Mouse (Mus musculus) right cerebral cortex, postnatal 14 days (tissue): ENCODE results near the gene Sf3b6.

ENCODE experiments used
- DNase-seq: peaks from one replicate; pipeline ENCODE4 v3.0.0; 2022

Sf3b6 gene

DNA sequence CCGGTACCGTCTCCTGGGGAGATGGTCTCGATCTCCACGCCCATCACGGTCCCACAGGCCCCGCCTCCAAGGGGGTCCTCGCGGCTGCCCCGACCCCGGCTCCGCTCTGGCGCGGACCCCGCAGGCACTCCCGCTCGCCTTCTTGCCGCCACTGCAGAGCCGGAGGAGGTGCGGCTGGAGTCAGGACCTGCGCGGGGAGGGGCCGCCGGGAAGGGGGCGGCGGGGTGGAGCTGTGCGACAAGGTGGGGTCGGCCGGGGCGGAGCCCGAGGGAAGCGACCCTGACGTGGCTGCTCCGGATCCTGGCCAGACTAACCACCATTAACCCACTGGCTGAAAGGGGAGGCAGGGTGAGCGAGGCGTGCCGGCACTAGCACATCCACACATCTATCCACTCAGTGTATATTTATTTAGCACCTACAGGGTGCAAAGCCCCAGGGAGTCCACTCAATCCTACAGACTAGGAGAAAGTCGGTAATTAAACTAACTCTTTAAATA, 24.1 kb downstream of the Sf3b6 start, which contains the start of gene Fkbp1b:
Gene Fkbp1b, minus strand, starts transcription at position 200 of the 496 bp plus-strand sequence.
- peak; percentile 49 for DNase-seq

DNA sequence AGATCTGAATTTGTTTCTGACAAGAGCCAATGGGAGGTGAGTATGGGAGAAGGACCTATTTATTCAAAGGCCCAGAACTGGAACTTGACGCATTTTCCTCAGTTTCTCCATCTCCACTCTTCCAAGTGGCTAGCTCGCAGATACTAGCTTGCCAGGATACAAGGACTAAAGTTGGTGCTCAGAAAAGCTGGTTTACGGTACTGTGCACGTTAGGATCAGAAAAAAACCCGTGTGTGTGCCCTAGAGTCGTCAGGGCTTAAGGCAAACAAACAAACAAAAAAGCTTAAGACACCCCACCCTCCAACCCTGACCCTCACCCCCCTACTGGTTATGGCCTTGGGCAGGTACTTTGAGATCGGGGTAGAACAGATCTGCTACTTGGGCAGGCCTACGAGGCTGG, 25.1 kb downstream of the Sf3b6 start:
- DNase-seq = no peak

DNA sequence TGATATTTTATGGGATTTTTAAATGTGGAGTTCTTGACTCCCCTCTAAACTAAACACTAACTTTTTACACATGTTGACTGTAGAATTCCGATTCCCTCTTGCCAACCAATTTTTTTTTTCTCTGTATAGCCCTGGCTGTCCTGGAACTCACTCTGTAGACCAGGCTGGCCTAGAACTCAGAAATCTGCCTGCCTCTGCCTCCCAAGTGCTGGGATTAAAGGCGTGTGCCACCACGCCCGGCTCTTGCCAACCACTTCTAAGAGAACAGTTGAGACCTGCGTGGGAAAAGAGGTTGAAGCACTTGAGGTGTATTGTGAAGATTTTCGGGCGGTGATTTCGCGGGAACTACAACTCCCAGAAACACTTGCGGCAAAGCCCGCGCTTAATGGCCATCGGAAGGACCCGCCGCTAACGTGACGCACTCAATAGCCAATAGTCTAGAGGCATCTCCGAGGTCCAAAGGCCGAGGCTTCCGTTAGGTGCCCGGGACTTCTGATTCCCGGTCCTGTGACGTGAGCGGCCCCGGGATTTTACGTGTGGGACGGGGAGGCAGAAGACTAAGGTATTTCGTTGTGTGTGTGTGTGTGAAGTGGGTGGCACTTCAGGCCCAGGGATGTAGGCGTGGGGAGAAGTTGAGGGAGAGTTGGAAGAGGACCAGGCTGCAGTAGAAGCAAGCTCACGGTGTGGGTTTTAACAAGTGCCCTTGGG, 25.7 kb downstream of the Sf3b6 start, which contains the start of gene Wdcp:
Gene Wdcp, plus strand, starts transcription at position 414 of the 708 bp plus-strand sequence.
- peak; percentile 89 for DNase-seq

DNA sequence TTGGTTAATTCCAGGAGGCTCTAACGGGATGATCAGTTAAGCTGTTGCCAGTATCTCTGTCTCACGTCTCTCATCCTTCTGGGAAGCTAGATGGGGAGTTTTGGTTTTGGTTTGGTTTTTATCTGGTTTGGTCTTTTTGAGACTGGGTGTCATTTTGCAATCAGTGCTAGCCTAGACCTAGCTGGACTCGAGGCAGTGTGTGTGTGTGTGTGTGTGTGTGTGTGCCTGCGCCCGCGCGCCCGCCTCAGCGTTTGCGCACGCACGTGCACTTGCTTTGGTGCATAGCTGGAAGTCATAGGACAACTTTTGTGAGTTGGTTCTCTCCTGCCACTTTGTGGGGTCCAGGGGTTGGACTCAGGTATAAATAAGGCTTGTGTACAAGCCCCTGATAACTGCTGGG, 26.4 kb downstream of the Sf3b6 start:
- peak; percentile 40 for DNase-seq

DNA sequence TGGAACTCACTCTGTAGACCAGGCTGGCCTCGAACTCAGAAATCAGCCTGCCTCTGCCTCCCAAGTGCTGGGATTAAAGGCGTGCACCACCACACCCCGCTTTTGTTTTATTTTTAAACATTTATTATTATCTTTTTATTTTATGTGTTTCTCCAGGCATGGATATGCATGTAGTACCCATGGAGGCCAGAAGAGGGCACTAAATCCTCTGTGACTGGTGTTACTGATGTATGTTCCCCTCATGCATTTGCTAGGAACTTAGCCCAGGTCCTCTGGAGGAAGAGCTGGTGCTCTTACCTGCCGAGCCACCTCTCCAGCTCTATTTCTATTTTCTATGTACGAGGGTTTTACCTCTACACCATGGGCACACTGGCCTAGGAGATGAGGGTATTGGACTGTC, 38.8 kb downstream of the Sf3b6 start:
- no peak for DNase-seq

DNA sequence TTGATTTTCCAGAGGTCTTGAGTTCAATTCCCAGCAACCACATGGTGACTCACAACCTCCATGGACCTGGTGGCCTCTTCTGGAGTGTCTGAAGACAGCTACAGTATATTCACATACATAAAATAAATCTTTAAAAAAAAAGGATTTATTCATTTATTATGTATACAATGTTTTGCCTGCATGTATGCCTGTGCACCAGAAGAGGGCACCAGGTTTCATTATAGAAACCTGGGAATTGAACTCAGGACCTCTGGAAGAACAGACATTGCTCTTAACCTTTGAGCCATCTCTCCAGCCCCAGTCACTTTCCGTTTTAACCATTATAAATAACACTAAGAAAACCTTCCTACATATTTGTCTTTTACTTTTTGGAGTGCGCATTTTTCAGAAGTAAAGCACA, 39.5 kb downstream of the Sf3b6 start:
- no peak for DNase-seq

DNA sequence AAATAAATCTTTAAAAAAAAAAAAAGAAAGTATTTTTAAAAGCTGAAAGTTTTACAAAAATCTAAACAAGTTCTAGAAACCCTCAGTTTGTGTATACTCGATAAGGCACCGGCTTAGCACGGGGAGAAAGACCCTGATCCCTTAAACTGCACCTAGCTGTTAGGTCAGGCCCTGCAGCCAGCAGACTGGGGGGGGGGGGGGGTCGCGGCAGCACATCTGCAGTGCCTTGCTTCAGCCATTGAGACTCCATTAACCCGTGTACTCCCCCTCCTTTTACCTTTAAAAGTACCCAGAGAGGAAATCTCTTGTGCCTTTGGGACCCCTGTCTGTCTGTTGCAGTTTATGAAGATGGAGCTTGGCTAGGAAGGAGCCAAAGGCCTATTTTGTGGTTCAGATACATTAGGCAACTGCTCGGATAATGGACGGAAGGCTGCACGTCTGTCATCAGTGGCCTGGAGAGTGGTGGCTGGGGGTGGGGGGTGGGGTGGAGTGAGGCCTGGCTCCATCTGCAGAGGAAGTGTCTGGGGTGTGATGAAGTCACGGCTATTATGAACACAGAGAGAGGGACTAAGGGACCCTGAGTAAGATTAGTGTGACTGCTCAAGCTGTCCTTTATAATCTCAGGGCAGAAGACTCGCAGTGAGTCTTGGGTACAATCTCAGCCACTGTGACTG, 42.0 kb downstream of the Sf3b6 start:
- no peak for DNase-seq

DNA sequence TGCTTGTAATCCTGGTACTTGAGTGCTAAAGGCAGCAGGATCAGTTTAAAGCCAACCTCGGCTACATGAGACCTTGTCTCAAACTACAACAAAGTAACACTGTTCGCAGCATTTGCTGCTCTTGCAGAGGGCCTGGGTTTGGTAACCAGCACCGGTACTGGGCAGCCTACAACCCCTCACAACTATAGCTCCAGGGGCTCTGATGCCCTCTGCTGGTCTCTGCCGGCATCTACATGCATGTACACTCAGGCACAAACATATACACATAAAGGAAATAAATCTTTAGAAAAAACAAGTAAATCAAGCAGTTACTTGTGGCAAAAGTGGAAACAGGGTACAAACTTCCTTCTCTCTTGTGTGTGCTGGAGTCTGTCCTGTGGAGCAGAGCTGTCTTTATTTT, 45.3 kb downstream of the Sf3b6 start:
- no peak for DNase-seq

DNA sequence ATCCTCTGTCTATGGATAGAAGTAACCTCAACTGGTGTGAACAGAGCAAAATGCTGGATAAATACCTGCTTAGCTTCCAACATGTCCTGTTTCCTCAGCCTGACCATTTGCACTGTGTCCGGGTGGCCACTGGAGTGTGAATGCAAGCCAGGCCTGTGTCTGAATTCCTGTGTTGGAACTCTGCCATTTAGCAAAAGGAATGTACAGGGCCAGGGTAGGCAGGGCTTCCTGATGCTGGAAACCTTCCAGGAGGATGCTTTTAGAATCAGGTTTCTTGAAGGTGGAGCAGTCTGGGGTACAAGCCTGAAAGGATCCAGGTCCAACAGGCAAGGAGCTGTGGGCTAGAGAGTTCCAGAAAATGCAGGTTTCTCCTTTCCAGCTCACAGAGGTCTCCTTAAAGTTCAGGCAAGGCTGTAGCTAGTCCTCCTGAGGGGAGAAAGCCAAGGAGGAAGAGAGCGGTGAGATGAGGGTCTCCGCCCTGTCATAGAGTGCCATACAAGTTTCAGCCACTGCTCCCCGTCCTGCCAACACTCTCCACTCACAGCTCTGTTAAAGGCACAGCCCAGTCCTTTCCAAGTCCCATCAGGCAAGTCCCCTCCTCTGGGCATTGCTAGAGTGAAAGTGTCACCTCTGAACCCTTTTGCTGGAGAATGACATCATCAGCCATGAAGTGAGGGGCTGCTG, 46.5 kb downstream of the Sf3b6 start:
- DNase-seq = no peak

DNA sequence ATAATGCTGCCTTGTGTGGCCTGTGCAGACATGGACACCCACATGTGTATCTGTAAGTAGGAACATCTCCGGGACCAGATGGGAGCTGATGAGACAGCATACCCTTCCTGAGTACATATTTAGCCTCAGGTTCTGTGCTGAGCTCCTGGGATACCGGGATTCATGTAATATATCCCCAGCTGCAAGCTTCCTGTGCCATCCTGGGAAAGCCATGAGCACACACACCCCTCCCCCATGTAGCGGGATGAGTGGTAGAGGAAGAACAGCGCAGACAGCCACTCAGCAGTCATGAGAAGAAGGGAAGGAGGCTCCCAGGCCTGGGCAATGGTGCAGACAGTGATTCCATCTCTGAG, 47.0 kb downstream of the Sf3b6 start:
- DNase-seq = peak; percentile 39

DNA sequence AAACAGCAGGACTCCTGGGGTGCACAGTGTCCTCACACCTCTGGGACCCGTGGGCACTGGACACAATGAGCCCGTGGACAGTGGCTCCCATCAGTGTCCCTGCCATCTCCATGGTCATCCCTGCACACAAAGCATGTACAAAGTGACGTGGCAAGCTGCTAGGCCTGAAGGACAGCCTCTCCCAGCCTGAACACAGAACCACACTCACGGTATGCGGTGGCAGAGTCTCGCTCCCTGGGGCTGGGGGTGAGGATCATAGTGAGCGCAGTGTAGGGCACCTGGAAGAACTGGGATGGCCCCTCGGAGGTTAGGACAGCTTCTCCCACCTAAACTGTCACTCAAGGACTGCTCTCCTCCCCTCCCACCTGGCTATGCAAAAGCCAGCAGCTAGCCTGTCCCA, 51.6 kb downstream of the Sf3b6 start:
- DNase-seq = no peak

DNA sequence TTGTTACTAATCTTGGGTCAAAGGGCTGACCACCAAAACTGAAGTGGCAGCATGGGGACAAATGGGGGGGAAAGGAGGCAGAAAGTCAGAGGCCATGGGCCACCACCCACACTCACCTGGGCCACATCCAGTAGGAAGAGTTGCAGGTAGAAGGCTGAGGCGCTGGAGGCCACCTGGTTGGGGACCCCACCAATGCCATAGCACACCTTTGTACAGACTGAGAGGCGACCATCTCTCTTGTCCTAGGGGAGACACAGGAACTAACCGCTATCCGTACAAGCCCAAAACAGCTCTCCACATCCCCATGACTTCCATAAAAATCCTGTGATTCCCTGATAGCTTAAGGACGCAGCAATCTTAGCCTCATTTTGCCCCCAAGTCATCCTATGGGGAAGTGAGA, 53.9 kb downstream of the Sf3b6 start:
- no peak for DNase-seq

DNA sequence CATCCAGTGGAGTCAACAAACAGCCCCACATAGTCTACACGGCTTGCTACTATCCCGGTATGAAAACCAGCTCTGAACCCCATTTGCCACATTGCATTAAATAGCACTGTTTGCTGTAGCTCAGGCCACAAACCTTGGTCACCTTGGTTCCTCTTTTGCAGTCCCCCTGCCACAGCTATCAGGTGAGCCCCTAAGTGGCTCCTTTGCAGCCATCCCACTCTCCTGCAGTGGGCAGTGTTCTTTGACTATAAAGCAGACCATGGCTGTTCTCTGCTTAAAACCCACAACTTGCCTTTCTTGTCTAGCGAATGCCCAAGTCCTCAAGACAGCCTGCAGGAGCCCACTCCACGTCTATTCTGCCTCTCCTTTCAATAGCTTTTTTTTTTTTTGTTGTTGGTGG, 54.9 kb downstream of the Sf3b6 start:
- no peak for DNase-seq

DNA sequence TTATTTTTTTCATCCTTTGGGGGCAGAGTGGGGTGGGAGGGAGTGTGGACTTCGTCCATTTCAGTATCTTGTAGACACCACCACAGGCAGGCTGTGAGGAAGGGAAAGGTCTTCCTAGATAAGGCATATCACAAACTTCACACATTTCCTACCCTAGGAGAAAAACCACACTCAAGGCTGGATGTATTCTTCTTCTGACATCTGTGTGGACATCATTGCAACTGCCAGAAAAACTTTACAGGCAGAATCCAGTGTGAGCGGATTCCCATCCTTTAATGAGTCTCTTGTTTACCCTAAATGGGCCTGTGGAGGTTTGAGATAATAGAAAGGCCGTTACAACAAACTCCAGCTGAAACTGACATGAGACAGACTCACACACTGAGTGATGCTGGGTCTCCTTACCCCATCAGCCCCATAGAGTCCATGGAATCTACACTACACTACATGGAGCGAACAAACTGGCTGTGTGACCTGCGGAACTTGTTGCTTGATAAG, 55.7 kb downstream of the Sf3b6 start:
- no peak for DNase-seq

DNA sequence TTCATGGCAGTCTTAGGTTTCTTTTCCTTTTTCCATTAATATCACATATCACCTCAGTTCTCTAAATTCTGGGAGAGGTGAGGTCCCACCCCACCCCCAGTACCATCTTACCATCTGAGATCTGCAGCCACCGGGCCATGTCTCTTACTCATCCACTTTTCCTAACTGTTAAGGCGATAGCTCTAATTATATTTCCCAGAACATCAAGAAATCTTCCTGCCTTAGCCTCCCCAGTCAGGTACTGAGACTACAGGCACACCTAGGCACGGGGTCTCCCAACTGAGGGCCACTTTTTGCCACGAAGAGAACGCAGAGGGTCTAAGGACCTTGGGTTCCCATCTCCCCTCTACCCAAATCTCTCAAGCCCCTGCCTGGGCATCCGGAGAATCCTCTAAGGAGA, 56.2 kb downstream of the Sf3b6 start:
- no peak for DNase-seq

DNA sequence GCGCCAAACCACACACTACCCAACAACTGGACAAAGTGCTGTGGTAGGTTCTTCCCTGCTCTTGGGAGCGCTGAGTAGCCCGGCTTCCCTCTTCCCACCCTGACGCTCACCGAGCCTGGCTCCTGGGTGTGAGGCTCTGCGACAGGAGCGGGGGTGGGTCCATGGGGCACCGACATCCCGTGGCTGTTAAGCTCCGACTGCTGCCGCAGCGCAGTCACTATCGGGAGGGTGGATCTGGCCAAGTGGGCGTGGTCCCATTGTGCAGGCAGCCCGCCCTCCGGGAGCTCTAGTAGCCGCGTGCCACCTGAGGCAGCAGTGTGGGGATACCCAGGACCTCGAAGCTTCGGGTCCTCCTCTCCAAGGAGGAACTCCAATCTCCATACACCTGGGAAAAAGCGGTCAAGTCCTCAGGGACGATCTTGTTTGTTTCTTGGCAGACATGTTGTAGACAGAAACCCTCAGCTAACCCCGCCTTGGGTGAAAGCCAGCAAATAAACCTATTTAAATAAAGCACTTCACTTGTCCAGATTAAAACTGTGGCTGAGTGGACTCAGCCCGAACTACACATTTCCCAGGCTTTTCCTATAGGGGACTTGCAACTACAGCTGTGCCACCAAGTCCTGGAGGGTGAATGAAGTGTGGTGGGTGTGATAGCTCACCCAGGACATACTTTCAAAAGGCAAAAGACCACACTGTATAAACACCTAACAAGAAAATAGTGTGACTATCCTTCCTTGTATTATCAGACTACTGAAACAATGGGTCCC, 57.0 kb downstream of the Sf3b6 start, which contains the start of gene Mfsd2b:
Gene Mfsd2b, minus strand, starts transcription at position 199 of the 767 bp plus-strand sequence.
- DNase-seq = peak; percentile 48

DNA sequence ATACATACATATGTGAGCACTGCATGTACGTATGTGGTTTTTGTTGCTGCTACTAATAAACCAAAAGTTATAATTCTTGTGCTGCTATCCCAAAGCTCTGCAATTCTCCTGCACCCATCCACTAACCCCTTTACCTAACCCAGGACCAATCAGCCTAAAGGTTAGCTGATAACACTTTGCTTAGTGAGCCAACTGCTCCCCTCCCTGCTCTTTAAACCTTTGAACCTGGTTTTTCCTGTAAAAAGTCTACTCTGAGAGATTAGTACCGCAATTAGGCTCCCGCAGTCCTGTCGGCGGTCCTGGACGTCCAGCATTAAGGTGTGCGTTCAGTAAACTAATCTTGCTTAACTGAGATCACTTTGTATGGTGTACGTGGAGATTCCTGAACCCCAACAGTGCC, 58.3 kb downstream of the Sf3b6 start:
- DNase-seq = no peak
